Mouse (Mus musculus): Measurements from ENCODE around the gene Rasal3. TPM values are rescaled to one million over a fixed set of nuclear protein-coding genes. Genes with fewer than 3 reads are reported as not detected.

The Rasal3 gene
- total RNA-seq, 2 experiments from 2014 or later: 1.5 to 1.9 TPM

DNA sequence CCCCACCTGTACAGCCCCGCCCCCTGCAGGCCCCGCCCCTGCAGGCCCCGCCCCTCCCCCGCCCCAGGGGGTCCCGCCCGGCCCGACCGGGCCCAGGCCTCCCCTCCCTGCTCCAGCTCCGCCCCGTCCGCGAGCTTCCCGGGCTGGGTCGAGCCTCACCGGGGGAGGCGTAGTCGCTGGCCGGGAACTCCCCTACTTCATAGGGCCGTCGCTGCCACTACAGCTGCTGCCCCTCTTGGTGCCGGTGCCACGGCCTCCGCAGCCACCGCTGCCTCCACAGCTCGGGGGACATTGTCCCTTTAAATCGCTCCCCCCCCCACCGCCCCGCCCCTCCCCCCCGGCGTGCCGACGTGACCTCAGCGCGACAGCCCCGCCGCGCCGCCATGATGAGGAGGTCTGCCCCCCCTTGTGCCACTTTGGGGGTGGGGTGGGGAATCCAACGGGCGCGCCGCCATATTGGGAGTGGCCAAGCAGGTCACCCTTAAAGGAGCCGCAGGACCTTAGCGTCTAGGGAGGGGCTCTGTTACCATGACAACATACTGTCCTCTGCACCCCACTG lies 14.2 kb downstream of the Rasal3 start, which contains the start of gene Wiz:
Gene Wiz (minus strand): TSS at position 339 of the 559 bp plus-strand sequence.
- peak; percentile 92 for DNase-seq

DNA sequence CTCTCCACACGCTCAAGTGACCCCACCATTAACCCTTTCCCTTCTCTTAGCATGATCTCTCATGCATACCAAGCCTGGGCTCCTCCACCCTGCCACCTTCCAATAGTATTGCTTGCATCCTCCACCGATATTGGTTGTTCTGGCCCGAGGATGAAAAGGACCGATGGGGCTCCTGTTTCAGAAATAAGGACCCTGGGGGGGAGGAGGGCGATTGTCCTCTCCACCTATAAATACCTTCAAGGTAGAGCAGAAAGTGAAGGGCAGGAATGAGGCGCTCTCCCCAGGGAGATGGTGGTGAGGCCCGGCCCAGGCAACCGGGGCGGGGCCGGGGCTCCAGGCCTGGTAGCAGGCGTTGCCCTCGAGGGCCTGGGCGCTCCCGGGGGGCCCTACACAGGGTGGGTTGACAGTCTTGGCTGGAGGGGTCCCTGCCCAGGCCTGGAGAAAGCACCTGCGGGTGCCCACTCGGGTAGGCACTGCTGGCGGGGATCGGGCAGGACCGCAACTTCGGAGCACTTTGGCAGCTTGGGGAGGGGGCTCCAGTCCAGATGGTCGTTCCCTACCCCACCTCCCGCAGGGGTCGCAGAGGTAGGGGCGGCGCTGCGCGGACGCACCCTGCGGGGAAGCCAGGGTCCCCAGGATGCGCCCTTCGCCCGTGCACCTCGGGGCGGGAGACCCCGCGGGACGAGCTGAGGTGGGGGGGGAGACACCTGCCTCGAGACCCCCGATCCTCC lies 14.8 kb downstream of the Rasal3 start:
- no peak for DNase-seq
- intact Hi-C loops (cut with DNase I): no loop called here

More for the DNA sequence above, 14.2 kb downstream of the Rasal3 start, which contains the start of gene Wiz:
- intact Hi-C loops (cut with DNase I): no loop called here

DNA sequence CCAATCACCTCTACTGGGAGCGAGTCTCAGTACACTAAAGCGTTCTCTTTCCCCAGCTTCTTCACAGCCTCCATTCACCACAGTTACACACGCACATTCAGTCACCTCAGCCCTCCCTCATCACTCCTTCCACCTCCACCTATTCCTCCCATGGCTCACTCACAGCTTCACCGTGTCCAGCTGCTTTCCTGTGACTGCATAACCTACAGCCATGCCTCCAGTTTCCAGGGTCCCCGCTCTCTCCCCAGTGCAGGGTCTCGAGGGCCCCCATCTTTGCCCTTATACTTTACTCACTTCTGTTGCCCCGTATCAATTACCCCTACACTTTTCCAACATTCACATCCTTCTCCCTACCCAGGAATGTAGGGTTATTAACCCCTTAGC lies 15.4 kb downstream of the Rasal3 start:
- intact Hi-C loops (cut with DNase I): no loop called here
- DNase-seq: no peak

DNA sequence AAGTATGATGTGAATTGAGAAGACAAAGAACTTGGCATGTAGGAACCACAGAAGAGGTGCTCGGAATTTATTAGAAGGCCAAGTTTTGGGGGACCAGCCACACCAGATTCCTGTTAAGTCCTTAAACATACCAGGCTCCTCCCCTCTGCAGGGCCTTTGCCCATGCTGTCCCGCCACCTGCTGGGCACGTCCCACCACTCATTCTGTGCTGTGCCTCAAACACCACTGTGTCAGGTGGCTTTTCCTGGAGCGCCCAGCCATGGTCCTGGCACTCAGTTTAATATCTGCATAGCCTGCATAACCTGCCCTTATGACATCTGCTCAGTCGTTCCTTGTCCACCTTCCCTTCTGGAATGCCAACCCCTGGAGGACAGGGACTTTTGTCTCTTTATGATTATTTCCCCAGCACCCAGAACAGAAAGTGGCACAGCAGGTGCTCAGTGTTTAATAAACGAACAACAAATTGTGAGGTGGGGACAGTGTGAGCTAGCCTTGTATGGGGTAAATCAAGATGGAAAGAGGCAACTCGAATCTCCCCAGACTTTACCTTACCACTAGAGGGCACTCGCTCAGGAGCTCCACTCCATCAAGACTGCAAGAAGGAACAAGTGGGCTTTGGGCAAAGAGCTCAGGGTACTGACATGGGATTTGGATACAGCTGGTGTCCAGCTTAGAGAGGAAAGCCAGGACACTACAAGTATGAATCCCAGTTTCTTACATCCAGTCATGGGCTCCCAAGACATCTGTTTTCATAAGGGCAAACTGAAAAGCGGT lies 16.5 kb downstream of the Rasal3 start:
- intact Hi-C loops (cut with DNase I): no loop called here
- no peak for DNase-seq

DNA sequence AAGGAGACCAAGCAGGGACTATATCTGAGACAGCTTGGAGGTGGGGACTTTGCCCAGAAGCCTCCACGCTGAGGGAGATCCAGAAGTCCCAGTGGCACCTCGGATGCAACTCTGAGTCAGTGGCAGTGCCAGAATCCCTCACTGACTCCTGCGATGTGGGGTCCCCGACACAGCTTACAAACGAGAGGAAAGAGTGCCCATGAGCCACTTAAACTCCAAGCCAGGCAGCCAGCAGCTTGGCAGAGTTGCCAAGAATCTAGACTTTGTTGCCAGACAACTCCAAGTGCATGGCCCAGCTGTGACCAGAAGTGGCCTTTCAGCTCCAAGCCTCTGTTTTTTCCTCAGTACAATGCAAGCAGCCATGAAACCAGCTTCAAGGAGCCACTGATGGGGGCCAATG lies 19.7 kb downstream of the Rasal3 start:
- intact Hi-C loops (cut with DNase I): loop anchor here (2.0 kb wide), 1 partner anchor 21 kb away; no protein-coding TSS in a partner anchor
- peak; percentile 63 for DNase-seq

DNA sequence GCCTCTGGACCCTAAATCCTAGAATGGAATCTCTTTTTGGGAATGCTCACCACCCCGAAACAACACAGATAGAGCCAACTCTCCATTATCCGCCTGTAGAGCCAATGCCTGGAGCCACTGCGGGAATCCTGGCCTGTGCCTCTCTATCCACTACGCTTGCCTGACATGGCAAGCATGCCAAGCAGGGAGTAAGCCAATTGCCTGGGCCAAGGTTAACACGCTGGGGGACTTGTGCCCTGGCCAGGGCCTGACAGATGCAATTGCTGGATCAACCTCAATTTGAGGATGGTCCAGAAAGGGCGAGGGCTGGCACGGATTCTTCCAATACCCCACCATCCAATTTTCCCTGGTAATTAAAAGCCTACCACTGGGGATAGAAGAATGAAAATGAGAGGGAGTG lies 20.8 kb downstream of the Rasal3 start:
- intact Hi-C loops (cut with DNase I): loop anchor here (2.0 kb wide), 1 partner anchor 20 kb away; no protein-coding TSS in a partner anchor
- peak; percentile 93 for DNase-seq

DNA sequence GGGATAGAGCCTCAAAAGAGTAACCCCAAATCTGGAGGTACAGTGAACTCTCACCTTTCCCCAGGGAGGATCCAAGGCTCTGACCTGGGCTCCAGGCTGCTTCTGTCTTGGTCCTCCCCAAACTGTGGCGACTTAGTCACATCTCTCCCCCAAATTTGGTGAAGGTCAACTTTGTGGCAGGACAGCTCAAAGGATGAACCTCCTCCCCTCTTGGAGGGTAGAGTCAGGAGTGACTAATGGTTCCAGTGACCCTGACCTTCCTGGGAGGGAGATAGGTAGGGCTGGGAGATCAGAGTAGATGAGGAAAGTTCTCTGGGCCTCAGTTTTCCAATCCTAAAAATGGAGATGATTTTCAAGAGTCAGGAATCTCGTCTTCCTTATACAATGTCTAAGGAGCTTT lies 24.6 kb downstream of the Rasal3 start:
- intact Hi-C loops (cut with DNase I): no loop called here
- DNase-seq: no peak

DNA sequence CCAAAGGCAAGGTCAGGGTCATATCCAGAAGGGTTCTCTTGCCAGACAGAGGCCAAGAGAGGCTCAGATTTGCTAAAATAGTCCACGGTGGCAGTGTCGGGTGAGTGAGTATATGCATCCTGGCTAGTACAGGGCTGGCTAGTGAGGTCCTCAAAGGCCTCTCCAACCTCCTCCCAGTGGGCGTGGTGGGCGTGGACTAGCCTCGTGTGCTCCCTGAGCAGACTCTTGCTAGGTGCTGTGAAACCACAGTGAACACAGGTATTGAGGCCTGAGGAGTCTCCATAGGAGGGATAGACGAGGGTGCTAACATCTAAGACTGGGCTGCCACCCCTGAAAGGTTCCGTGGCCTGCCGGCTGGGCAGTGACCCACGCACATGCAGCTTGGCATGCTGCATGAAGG lies 26.2 kb downstream of the Rasal3 start:
- DNase-seq: no peak
- intact Hi-C loops (cut with DNase I): no loop called here

DNA sequence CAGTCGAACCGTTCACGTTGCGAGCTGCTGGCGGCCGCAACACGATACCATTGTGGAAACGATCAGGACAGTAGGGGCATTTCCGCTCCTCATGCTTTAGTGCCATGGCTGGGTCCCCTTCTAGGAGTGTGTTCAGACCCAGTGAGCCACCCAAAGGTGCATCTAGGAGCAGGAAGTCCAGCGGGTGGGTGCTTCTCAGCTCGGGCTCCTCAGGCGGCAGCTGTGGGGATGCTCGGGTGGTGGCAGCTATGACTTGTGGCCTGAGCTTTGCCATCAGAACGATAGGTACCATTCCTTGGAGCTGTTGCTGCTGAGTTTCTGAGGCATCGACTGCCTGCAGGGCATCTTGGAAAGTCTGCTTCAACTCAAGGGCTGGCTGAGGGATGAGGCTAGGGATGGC lies 26.9 kb downstream of the Rasal3 start:
- intact Hi-C loops (cut with DNase I): no loop called here
- DNase-seq: no peak

DNA sequence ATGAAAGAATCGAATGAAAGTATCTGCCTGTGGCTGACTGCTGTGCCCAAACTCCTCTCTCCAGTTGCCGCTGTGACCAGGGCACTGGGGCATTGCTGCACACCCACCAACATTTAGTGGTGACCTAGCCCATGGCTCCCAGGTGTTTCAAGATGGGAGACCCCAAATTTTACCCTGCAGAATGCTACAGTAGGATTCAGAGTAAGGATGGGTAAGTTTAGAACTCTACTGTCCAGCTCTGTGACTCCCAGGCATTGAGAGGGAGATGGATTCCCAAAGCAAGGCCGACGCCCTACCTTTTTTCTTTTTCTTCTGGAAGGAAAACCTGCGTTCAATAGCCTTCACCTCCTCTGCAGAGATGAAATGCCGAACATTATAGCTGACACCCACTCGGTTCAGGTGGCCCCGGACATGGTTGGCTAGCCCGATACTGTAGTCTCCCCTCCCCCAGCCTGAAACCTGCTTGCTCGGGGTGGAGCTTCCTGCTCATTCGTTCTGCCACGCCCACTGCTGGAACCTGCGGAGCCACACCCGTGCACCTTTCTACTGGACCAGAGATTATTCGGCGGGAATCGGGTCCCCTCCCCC lies 34.3 kb downstream of the Rasal3 start:
- intact Hi-C loops (cut with DNase I): no loop called here
- DNase-seq: no peak

DNA sequence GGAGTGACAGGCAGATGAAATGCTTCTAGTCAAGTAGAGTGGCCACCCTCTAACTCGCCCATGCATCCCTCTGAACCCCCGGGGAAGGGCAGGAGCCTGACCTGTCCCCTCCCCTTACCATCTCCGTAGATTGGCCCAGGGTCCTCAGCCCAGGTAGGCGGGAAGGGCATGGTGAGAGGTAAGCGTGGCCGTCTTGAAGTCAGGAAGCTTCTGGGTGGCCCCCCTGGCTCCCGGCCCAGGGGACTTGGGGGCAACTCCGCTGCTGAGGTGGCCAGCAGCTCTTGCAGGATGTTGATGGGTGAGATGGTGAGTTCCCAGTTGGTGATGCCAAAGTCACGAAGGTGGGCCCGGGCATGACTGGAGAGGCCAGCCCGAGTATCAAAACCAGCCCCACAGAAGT lies 35.7 kb downstream of the Rasal3 start:
- intact Hi-C loops (cut with DNase I): no loop called here
- DNase-seq: no peak

DNA sequence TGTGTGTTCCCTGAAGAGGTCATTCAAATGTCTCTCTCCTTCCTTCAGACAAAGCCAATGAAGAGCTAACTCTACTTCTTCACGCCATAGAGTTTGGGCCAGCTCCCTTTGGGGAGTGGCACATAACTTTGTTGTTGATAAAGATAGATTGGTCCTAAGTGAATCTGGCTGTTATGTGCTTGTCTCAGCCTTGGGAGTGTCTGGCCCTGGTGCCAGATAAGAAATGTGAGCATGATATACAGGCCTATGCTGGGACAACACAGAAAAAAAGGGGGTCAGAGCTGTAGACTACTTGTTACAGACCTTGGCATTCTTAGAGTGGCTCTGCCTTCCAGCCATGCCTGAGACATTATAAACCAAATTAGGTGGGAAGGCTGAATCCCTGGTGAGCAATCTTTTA lies 38.1 kb downstream of the Rasal3 start:
- intact Hi-C loops (cut with DNase I): no loop called here

DNA sequence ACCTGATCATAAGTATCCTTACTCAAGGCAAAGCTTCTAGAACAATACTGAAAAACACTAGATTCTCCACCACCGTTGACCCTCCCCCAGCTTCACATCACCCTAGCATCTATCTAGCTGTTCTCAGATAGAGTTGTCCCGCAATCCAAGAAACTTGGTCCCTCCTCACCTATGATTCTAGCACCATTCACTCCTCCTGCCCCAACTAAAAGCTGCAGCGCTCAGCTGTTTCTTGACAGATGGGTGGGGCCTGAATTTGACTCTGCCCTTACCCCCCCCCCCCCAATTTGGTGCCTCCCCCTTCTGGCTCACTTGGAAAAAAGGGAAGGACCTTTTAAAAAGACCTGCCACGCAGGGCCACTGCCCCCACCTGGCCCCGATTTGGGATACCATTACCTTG lies 38.5 kb downstream of the Rasal3 start:
- intact Hi-C loops (cut with DNase I): no loop called here
- no peak for DNase-seq

More for the DNA sequence above, 38.1 kb downstream of the Rasal3 start:
- no peak for DNase-seq

DNA sequence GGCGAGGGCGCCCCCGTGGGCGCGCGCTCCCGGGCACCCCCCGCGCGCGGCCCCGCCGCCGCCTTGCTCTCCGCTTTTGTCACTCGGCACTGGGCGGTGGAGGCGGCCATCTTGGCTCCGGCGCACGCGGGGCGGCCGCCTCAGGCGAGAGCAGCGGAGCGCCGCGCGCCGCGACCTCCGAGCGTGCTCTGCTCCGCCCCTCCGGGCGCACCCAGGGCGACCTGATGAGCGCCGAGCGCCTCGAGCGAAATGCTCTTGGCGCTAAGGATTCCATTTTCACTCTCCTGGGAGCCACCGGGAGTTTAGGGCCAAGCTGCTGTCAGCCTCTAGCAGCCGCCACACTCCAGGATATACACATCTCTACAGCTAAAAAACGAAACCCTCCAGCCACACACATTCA lies 39.1 kb downstream of the Rasal3 start:
- intact Hi-C loops (cut with DNase I): no loop called here
- DNase-seq: peak; percentile 92

DNA sequence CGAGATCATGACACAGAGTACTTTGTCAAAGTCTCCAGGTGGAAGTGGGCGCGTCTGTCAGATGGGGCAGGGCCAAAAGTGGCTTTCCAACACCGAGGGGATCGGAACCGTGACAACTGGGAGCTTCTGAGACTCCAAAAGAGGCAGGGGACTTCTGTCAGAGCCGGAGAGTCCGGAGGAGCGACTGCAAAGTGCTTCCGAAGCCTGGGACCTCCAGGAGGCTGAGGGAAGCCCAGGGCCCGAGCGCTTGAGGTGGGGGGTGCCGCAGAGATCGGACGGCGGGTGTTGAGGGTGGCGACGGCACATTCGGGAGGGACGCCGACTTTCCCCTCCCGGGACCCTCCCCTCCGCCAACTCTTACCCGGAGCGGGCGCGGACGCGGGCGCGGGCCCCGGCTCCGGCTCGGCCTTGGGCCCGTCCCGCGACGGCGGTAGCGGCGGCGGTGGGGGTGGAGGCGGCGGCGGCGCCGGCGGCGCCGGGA lies 39.5 kb downstream of the Rasal3 start:
- no peak for DNase-seq
- intact Hi-C loops (cut with DNase I): loop anchor here (2.0 kb wide), 1 partner anchor 19 kb away; no protein-coding TSS in a partner anchor

DNA sequence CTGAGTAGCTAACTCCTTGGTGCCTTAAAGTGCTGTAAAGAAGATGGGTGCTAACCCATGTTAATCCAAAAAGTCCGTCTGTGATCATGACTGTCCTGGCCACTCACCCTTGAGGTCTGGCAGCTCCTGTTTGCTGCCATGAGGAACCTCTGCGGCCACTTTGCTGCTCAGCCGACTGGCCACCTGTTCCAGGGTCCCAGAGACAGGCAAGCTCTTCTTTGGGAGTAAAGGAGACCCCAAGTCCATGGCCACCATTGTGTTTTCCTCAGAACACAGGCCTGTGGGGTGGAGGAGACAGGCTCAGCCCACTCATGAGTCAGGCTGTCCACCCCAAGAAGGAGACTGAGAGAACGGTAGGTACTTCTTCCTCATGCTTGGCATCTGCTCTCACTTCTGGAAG lies 40.7 kb downstream of the Rasal3 start:
- no peak for DNase-seq
- intact Hi-C loops (cut with DNase I): loop anchor here (2.0 kb wide), 1 partner anchor 20 kb away; no protein-coding TSS in a partner anchor

DNA sequence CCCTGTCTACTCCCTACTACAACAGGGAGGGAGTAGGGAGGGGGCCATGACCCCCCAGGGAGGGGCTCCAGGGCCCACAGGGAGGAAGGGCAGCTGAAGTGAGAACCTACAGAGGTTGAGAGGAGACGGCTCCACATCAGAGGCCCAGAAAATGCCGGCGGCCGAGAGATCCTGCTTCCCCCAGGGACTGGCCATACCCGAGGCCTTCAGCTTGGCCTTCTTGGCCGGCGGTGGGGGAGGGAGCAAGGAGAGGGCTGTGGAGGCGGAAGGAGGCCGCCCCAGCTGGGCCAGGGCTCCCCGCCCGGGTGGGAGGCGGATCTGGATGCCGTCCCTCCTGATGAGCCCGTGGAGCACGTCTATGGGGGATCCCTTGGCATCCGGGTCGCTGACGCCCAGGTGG lies 43.5 kb downstream of the Rasal3 start:
- intact Hi-C loops (cut with DNase I): no loop called here
- DNase-seq: no peak

DNA sequence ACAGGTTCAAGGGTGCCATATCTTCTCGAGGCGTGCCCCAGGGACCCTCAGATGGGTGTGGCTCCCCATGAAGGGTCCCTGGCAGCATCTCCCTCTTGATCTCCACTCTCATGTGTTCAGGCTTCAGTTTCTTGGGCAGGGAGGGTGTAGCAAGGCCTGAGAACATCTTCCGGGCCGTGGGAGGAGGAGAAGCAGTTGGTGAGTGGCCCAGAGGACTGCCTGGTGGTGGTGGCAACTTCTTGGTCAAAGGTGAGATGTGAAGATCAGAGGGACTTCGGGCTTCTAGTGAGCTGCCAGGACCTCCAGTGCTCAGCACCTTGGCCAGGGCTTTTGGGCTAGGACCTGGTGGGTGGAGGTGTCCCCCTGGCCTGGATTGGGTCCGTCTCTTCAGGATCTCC lies 44.4 kb downstream of the Rasal3 start:
- intact Hi-C loops (cut with DNase I): no loop called here
- no peak for DNase-seq

DNA sequence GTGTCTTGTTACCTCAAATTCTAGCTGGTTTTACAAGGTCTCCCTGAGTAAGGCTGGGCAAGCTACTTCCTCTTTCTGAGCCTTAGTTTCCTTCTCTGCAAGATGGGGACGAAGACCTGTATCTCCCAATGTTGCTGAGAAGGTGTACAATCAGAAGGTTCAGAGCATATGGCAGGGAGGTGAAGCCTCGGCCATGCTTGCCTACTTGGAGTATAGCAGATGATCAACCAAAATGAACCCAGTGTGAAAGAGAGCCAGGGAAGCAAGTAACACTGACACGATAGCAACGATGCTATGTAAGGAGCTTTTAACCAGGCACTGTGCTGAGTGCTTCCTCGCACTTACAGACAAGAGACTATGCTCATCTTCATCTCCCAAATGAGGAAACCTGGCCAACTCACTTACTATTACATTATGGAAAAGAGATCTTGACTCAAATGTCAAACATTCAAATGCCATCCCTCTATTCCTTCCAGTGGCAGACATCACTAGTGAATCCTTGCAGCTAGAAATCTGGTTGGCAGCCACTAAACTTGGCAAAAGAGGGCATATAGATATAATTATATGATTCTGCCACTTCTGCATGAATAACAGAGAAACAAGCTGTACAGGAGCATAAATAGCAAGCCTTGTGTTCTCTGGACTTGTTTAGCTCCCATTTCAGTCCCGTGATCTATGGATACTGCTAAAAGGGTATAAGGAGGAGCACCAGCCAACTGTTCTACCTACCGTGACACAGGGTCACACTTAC lies 45.0 kb downstream of the Rasal3 start:
- intact Hi-C loops (cut with DNase I): no loop called here
- DNase-seq: no peak
